Mouse (Mus musculus): ENCODE results near the gene Phox2b.

GRCm38 (mm10) chr5:67095153-67095552, 3.9 kb downstream of the Phox2b start:
- TF ChIP-seq CTCF (IDR thresholded peaks at IDR 0.05; ENCODE audit: borderline replicate concordance, insufficient read depth, low read depth, low read length) (no peak), POLR2A (IDR thresholded peaks at IDR 0.05; ENCODE audit: borderline replicate concordance, insufficient read depth, low read length) (no peak)

All from cerebellum, adult 2 months (tissue).